Mouse (Mus musculus): Measurements from ENCODE around the gene Slc9a3. TPM values are rescaled to one million over a fixed set of nuclear protein-coding genes. Genes with fewer than 3 reads are reported as not detected.

The Slc9a3 gene
- total RNA-seq, 2 experiments from 2014 or later: 0.22 to 0.56 TPM

DNA sequence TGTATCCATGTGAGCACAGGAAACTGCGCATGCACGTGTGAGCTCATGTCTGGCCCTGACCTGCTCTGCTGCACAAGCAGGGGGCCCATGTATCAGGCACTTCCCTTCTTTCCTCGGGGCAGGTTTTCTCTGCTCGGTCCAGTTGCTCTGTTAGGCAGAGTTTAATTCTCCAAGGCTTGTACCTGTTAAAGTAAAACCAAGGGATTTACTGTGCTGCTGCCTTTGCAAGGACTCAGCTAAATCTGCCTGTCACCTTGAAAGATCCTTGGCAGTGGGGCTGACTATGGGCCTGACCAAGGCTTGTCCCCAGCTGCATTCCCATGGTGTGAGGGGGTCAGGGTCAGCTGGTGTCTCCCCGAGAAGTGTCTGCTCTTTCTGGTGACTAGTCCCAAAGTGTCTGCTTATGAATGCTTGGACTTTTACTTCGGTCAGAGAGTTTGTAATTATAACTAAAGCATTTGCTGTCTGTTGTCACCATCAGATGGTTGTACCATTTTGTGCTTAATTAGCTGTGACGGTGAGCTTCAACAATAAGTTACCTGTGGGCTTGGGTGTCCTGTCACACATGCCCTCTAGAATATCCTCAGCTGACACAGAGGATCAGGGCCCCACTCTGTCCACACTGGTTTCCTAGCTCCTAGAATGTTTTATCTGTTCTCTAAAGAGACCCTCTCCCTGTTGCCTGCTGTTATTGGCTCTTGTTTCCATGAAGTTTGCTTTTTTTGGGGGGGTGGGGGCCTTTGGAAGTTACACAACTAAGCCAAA, 23.0 kb downstream of the Slc9a3 start:
- DNase-seq: no peak
- intact Hi-C loops (cut with DNase I): no loop called here

- no peak for DNase-seq
- intact Hi-C loops (cut with DNase I): no loop called here
Measured at GRCm38 (mm10) chr13:74145983-74146622, 24.8 kb downstream of the Slc9a3 start.

GRCm38 (mm10) chr13:74147327-74147726, 26.1 kb downstream of the Slc9a3 start:
- intact Hi-C loops (cut with DNase I): no loop called here
- DNase-seq: no peak

DNA sequence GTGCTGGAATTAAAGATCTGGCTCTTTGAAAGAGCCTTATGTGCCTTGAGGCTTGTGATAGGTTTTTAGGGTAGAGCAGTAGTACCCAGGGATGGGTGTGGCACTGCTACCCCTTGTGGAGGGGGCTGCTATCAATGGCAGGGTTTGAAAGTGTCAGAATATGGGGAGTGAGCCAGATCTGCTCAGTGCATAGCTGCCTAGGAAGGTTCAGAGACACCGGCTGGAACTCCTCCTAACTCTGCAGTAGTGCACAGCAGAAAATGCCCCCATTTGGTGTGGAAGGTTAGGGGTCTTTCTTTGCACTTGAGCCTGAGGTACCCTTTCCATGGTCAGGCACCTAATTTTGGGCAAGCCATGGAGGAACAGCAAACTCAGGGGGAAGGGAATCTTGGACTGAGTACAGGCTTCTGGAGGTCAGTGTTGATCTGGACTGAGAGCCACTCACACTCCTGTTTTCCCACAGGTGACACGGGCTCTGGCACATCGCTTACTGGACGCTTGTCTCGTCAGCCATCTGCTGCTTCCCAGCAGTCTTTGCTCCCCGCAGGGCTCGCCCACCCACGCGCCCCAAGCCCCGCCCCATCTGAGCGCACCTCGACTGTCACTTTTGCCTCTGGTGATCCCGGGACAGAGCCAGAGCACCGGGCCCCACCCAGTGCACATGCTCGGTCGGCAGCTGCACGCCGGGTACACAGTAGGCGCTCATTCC, 45.2 kb downstream of the Slc9a3 start:
- peak; percentile 31 to 48 for DNase-seq
- intact Hi-C loops (cut with DNase I): no loop called here

DNA sequence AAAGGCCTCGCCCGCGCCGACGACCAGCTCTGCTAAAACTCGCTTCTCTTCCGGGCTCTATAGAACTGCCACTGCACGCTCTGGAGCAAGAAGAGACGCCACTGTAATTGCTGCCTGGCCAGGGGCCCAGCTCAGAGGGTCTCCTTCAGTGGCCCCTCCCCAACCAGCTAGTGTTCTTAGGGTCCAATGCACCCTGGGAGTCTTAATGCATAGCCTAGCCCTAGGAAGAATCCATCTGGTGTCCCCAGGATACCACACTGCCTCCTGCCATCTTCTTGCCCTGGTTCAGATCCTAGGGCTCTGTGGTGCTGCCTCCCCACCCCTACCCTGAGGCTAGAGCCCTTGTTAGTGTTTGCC, 45.8 kb downstream of the Slc9a3 start:
- intact Hi-C loops (cut with DNase I): no loop called here
- DNase-seq: peak; percentile 6 to 7

- intact Hi-C loops (cut with DNase I): no loop called here
- peak; percentile 31 to 40 for DNase-seq
Measured at GRCm38 (mm10) chr13:74167492-74167891, 46.2 kb downstream of the Slc9a3 start.

GRCm38 (mm10) chr13:74169446-74170164, 48.3 kb downstream of the Slc9a3 start:
- intact Hi-C loops (cut with DNase I): no loop called here
- no peak for DNase-seq

DNA sequence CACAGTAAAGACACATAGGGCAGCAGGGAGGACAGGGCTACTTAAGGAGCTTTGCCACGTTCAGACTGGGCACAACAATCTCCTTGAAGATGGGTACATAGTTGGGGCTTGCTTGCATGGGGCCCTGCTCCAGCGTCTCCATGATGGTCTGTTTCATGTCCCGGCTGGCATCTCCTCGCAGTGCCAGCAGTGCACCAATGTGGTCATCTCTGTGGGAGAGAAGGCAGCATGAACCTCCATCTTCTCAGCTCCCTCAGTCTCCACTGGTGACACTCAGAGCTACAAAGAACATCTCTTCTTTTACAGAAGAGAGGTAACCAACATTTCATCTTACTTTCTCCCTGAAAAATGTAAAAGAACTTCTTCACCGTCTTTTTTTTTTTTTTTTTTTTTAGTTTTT, 50.8 kb downstream of the Slc9a3 start:
- DNase-seq: no peak
- intact Hi-C loops (cut with DNase I): no loop called here

DNA sequence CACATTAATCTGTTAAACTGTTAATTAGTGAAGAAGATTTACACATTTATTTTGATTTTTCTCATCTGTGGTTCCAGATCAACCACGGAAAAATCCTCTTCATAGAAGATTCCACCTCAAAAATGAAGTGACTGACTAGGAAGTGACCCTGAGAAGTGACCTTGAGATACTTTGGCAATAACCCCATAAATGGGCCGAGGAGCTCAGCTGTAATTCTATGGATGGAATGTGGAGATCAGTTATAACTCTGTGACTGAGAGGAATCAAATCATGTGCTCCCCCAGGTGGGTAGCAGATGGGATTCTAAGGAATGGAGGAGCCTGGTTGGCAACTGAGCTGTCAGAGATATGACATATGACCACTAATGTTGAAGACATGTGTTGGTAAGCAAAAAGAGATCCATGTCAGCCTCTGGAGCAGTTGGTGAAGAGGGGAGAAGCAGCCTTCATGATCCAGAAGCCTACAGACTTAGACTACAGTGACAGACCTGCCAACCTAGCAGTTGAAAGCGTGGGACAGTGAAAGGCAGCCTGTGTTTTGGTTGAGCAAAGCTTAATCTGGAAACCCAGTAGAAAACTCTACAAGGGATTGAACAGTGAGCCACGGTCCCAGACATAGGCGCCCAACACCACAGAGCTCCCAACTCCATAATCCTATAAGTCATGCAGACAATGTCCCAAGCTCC, 61.9 kb downstream of the Slc9a3 start:
- DNase-seq: no peak
- intact Hi-C loops (cut with DNase I): loop anchor here (5.0 kb wide), 1 partner anchor 86 kb away; no protein-coding TSS in a partner anchor

DNA sequence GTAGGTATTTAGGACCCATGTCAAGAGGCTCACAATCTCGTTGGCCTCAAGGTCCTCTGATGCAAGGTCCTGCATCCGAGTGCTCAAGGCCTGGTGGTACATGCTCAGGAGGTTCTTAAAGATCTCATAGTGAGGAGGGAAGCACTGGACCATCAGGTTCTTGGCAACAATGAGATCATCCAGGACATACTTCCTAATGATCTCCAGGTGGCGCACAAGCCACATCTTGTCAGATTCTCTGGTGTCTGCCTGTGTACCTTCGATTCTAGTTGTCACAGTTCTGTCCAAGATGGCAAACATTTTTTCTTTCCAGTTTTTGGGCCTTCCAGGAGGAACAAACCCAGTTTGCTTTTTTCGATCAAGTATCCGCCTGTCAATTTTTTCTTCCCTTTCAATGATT, 71.4 kb downstream of the Slc9a3 start:
- intact Hi-C loops (cut with DNase I): loop anchor here (2.0 kb wide), 1 partner anchor 108 kb away; no protein-coding TSS in a partner anchor
- DNase-seq: no peak

- DNase-seq: no peak
- intact Hi-C loops (cut with DNase I): no loop called here
Measured at GRCm38 (mm10) chr13:74196451-74196850, 75.2 kb downstream of the Slc9a3 start.

GRCm38 (mm10) chr13:74208317-74208985, 87.2 kb downstream of the Slc9a3 start, which contains the start of gene Exoc3:
Gene Exoc3, minus strand, starts transcription at chr13:74208732.
- intact Hi-C loops (cut with DNase I): loop anchor here (5.0 kb wide), 2 partner anchors 94 to 109 kb away; partner anchors contain the start of gene Pdcd6
- DNase-seq: peak; percentile 92

- peak in 1 of 2 experiments; percentile 12 for DNase-seq
- intact Hi-C loops (cut with DNase I): loop anchor here (5.0 kb wide), 2 partner anchors 93 to 108 kb away; partner anchors contain the start of gene Pdcd6
Measured at GRCm38 (mm10) chr13:74208986-74209345, 87.7 kb downstream of the Slc9a3 start.

- no peak for DNase-seq
- intact Hi-C loops (cut with DNase I): no loop called here
Measured at GRCm38 (mm10) chr13:74218441-74218840, 97.2 kb downstream of the Slc9a3 start.

Other genes with a start within 250 kb of the Slc9a3 start
- under 1 TPM; 0.33 to 0.68 TPM for gene Trip13, start 183.7 kb upstream of the Slc9a3 start, total RNA-seq (2021)
- gene Brd9, start 183.6 kb upstream of the Slc9a3 start, total RNA-seq (2021): 10 to 100 TPM; 20.6 to 23.6 TPM
- gene Zdhhc11, start 157.6 kb upstream of the Slc9a3 start, total RNA-seq (2021): not detected
- gene Tppp, start 112.0 kb upstream of the Slc9a3 start, total RNA-seq (2021): 10 to 100 TPM; 19.3 to 24.5 TPM
- under 1 TPM; 0.57 to 0.80 TPM for gene Cep72, start 59.2 kb upstream of the Slc9a3 start, total RNA-seq (2021)
- 10 to 100 TPM; 45.6 to 46.3 TPM for gene Exoc3, start 87.3 kb downstream of the Slc9a3 start, total RNA-seq (2021)
- under 1 TPM; 0.73 to 0.97 TPM for gene Ahrr, start 170.9 kb downstream of the Slc9a3 start, total RNA-seq (2021)
- gene Pdcd6, start 196.1 kb downstream of the Slc9a3 start, total RNA-seq (2021): 10 to 100 TPM; 42.2 to 47.1 TPM
- gene Sdha, start 228.8 kb downstream of the Slc9a3 start, total RNA-seq (2021): 1,000 to 10,000 TPM; 1,522 to 1,570 TPM
- 10 to 100 TPM; 46.4 to 50.7 TPM for gene Ccdc127, start 228.9 kb downstream of the Slc9a3 start, total RNA-seq (2021)
- gene Lrrc14b, start 242.5 kb downstream of the Slc9a3 start, total RNA-seq (2021): 10 to 100 TPM; 68.0 to 78.6 TPM

All from heart, postnatal 36 days (tissue).